Mouse (Mus musculus) E14TG2a.4 (cell line): ENCODE results near the gene Tmem132b.

Experiments
- CTCF ChIP-seq: conservative IDR thresholded peaks from 2 replicates; pipeline ENCODE4 v1.5.1; 2014; ENCODE audit warnings: low read length
- POU5F1 ChIP-seq: IDR thresholded peaks from 2 replicates; pipeline ENCODE4 v1.6.1; 2014; ENCODE audit warnings: low read length, borderline replicate concordance

GRCm38 (mm10) chr5:125488116-125488455, 43.5 kb upstream of the Tmem132b start:
- no peak for TF ChIP-seq CTCF
- no peak for TF ChIP-seq POU5F1
